Mouse (Mus musculus) lung, postnatal 4 days (tissue): Measurements from ENCODE around the gene Ptprcap.
A peak's percentile ranks its signal among the peaks of the same experiment; 100 is the strongest.
"Not testable (repeated sequence)": the region's sequence is repeated elsewhere in the genome, so short reads cannot be mapped to it uniquely, and the experiment has no call there.

ENCODE experiments used
- DNase-seq, 2 experiments: peaks; one replicate each; pipeline ENCODE4 v3.0.0; 2021

The Ptprcap gene

DNA sequence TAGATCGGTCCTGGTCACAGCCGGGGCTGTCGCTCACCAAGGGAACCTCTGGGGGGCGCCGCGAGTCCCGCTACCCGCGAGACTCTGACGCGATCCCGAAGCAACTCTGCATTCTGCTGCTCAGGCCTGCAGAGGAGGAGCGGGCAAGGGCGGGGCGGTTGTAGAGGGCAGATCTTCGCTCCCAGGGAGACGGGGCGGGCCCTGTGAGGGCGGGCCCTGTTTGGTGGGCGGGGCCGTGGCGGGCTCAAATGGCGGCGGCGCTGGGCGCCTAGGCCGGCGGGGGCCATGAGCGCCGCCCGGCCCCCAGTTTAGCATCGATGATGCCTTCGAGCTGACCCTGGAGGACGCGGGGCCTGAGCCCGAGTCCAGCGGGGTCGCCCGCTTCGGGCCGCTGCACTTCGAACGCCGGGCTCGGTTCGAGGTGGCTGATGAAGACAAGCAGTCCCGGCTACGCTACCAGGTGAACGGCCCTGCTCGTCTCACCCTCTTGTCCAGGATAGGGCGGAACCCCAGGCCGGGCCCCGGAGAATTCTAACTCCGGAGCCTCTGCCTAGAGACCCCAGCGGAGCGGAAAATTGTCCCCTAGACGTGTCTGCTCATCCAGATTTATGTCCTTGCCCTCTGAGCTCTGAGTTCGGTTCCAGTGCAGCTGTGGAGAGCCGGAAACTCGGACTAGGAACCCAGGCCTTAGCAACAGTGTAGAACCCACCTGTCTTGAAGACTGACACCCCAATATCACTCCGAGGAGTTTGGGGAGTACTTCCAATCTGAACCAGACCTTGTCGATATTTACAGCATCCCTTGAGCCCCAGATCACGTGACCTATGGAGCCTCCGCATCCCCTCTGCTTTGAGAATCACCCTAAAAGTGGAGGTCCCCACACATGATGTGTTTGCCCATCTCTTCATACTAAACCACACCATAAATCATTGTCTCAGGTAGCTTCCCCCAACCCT lies 27.4 kb upstream of the Ptprcap start, which contains the start of gene Aip:
Aip (minus strand) TSS at position 118 of the 956 bp plus-strand sequence.
- peak; percentile 99 for DNase-seq

DNA sequence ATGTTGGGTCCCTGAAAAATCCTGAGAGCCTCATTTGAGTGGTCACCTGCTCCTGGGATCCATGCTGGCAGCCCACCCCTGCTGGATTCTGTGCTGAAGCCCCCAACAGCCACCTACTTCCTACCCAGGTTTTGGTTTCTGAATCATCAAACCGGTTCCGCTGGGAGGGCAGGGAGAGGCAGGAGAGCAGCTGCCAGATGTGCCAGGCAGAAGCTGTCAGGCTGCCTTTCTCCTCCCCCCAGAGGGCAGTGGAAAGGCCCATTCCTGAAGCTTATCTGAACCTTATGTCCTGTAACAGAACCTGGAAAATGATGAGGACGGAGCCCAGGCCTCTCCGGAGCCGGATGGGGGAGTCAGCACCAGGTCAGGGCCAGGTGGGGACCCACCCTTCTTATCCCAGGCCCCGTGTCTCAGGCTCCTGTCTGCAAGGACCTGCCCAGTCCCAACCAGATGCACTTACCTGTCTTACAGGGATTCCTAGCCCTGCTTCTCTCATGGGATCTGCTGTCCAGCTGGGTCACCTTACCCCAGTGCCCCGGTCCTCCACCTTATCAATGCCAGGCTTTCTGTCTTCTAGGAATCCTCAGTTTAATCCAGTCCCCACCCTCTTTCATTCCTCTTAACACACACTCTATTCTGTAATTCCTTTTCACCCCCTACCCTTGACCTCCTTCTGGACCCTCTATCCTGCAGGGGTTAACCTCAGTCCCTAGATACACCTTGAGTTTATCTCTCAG lies 26.5 kb upstream of the Ptprcap start:
- DNase-seq: no peak

- DNase-seq: no peak
Observed at GRCm38 (mm10) chr19:4129462-4129861, 23.9 kb upstream of the Ptprcap start.

DNA sequence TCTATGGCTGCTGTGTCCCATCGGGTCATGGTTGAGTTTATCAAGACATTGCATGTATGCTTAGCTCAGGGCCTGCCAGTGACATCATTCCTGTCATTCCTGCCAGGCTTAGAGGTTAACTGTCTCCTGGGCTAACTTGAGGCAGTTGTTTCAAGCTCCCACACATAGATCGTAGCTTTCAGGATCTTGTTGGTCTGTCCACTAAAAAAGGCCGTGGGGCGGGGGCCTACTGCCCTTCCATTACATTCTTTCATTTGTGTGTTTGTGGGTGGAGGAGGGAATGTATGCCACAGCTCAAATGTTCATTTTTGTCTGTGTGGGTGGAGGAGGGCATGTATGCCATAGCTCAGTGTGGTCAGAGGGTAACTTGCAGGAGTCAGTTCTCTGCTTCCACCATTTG lies 23.3 kb upstream of the Ptprcap start:
- no peak for DNase-seq

DNA sequence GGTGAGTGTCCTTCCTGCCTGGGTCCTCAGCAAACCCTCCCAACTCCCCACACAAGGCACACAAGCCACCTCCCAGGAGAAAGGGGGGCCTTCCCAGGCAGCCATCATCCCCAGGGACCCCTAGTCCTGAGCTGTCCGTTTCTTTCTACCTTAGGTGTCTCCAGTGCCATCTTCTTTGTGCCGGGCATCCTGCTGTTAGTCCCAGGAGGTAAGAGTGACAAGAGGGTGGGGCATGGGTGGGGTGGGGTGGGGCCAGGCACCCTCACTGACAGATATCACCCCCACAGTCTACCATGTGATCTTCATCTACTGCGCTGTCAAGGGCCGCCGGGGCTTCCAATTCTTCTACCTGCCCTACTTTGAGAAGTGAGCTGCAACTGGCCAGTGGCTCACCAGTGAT lies 22.3 kb upstream of the Ptprcap start:
- DNase-seq: no peak

DNA sequence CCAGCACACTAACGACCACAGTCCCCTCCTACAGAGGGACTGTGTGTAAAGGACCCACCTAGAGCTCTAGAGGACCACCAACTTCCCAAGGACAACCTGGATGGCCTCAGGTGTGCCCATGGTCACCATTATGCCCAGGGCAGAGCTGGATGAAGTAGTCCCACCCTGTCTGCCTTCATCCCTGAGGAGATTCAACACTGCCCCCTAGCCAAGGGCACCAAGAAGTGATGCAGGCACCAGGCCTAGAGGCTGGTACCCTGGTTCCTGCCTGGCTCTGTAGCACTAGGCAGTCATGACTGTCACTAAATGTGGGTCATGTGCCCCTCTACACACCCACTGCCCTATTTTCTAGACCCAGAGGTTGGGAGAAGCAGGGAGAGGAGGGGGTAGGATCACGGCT lies 21.6 kb upstream of the Ptprcap start:
- DNase-seq: no peak

- no peak for DNase-seq
Observed at GRCm38 (mm10) chr19:4134354-4134753, 19.1 kb upstream of the Ptprcap start.

GRCm38 (mm10) chr19:4135229-4135962 lies 18.0 kb upstream of the Ptprcap start:
- DNase-seq: not testable (repeated sequence)

- not testable (repeated sequence) for DNase-seq
Observed at GRCm38 (mm10) chr19:4135963-4136345, 17.4 kb upstream of the Ptprcap start.

DNA sequence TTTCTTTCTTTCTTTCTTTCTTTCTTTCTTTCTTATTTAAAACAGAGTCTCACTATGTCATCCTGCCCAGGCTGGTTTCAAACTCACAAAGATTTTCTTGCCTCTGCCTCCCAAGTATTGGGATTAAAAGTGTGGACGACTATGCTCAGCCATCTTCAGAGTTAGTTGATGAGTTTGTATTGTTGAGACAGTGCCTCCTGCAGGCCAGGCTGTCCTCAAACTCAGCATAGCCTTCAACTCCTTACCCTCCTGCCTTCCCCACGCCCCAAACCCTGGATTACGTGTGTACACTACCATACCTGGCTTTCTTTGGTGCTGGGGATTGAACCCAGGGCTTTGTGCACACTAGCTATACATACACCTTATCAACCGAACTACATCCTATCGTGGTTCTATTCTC lies 16.9 kb upstream of the Ptprcap start:
- DNase-seq: no peak

GRCm38 (mm10) chr19:4137913-4138312 lies 15.5 kb upstream of the Ptprcap start:
- DNase-seq: no peak

GRCm38 (mm10) chr19:4139446-4139845 lies 14.0 kb upstream of the Ptprcap start, which contains the start of gene Gpr152:
Gene Gpr152 (plus strand): TSS chr19:4139787.
- no peak for DNase-seq

- no peak for DNase-seq
Observed at GRCm38 (mm10) chr19:4140147-4140546, 13.3 kb upstream of the Ptprcap start.

DNA sequence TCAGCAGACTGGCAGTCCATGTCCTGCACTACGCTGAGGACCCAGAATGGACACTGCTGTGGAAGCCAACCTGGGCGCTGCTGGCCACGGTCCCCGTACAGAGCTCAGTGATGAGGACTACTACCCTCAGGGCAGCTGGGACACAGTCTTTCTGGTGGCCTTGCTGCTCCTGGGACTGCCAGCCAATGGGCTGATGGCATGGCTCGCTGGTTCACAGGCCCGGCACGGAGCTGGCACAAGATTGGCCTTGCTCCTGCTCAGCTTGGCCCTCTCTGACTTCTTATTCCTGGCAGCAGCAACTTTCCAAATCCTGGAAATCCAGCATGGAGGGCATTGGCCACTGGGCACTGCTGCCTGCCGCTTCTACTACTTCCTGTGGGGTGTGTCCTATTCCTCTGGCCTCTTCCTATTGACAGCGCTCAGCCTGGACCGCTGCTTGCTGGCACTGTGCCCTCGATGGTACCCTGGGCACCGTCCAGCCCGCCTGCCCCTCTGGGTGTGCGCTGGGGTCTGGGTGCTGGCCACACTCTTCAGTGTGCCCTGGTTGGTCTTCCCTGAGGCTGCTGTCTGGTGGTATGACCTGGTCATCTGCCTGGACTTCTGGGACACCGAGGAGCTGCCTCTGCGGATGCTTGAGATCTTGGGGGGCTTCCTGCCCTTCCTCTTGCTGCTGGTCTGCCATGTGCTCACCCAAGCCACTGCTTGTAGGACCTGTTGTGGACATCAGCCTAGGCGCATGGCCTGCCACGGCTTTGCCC lies 10.8 kb upstream of the Ptprcap start:
- DNase-seq: peak in 1 of 2 experiments; percentile 44

- DNase-seq: no peak
Observed at GRCm38 (mm10) chr19:4143759-4144268, 9.6 kb upstream of the Ptprcap start, which contains the start of gene Cabp4. Gene Cabp4 (minus strand): TSS chr19:4144033.

- DNase-seq: peak in 1 of 2 experiments; percentile 60
Observed at GRCm38 (mm10) chr19:4144550-4145498, 8.6 kb upstream of the Ptprcap start.

DNA sequence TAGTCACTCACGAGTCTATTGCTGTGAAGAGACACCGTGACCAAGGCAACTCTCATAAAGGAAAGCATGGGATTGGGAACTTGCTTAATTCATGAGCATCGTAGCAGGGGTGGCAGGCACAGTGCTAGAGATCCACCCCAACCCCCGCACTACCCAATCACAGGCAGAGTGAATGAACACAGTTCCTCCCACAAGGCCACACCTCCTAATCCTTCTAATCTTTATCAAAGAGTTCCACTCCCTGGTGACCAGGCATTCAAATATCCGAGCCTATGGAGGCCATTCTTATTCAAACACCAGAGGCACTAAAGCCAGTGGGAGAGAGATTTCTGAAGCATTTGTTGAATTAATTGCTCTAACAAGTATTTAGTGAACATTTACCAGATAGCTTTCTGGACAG lies 7.5 kb upstream of the Ptprcap start:
- no peak for DNase-seq

- no peak for DNase-seq
Observed at GRCm38 (mm10) chr19:4146366-4147021, 6.9 kb upstream of the Ptprcap start.

- peak in 1 of 2 experiments; percentile 51 for DNase-seq
Observed at GRCm38 (mm10) chr19:4147022-4147405, 6.4 kb upstream of the Ptprcap start.
